Mouse (Mus musculus) ovary, adult 18-20 months (tissue): ENCODE measurements at regions not wholly inside any gene's neighbourhood (a gene's known extent, or its start where the extent isn't known, plus 50 kb on each side); places are given as distances from the start of the nearest gene placed in this dataset.
A peak's percentile ranks its signal among the peaks of the same experiment; 100 is the strongest.

Experiments used
- DNase-seq: peaks from one replicate; pipeline ENCODE4 v3.0.0; 2022; ENCODE audit warnings: low spot score, mixed read lengths

DNA sequence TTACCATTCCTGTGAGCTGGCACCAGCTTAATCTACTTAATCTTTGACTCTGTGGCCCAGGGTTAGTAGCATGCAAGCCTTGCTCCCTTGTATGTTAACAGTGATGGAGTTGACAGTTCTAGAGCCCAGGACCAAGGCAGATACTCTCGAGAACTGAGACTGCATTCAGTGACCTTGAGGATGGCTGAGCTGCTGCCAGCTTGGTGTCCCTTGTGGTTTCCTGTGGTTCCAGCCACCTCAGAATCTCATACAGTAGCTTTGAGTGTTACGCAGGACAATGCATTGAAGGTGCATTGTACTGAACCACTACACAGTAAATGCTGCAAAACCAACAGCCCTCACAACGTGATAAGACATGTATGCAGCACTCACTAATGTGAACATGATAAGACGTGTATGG, 90.6 kb downstream of the Zfp706 start:
- DNase-seq = no peak

DNA sequence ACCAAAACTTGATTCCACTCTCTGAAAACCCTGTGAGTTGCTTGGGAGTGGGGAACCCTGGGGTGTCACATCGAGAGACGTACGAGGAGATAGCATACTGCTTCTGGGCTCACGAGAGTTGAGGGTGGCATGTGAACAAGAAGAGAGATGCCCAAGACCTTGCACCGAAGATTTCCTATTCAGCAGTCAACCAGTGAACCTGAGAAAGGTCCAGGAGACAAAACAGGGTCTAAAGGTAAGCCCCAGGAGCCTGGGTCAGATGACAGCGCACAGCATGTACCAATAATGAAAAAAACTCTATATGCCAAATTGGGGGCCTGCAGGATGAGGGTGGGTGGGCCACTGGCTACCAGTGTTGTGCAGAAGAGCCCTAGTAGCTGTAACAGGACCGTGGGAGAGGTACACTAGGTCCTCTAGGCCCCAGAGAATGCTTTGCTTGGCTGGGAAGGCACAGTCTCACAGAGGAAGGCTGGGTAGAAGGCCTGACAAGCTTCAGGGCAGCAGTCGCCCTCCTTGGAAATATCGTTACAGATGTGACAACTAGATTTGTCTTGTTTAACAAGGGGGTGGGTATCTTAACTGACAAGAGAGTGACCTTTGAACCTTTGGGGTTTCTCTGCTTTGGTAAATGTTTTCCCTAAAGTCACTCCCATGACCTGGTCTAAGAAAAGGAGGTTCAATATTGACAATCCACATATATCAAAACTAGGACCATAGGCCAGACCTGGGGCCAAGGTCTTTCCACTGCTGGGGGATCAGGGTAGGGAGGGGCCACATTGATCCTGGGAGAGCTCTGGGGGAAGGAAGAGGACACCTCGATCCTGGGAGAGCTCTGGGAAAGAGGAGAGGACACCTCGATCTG, 93.1 kb downstream of the Zfp706 start:
- DNase-seq = no peak

DNA sequence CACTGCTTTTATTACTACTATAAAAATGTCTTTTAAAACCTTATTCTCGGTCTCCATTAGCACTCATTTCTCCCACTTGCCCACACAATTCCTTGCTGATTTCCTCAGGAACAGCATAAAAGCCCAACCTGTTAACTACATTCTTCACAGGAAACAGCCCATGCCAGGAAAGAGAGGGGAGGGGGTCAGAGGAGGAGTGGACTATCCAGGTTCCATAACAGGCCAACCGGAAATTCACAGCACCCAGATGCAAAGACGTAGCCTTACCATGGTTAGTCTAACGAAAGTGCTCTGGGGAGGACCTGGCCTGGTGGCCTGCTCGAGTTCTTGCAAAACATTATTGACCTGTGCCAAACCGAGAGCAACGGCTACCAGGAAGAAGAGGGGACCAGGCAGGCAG, 94.3 kb downstream of the Zfp706 start:
- DNase-seq = no peak

DNA sequence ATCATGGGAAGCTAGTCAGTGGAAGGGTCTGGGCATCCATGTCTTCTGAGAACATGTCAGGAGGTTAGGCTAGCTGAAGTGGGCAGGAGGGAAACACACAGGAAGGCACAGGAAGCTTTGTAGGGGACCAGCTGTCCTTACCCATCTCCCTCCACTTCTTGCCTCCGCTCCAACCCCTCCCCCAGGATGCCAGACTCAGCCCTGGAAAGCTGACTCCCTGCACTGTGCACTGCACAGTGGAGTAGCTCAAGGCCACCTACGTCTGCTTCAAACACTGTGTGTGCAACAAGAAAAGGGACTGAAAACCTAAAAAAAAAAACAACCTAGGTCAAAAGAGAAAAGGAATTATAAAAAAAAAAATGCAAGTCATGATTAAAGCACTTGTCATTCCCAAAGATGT, 97.3 kb downstream of the Zfp706 start:
- peak; percentile 37 for DNase-seq

DNA sequence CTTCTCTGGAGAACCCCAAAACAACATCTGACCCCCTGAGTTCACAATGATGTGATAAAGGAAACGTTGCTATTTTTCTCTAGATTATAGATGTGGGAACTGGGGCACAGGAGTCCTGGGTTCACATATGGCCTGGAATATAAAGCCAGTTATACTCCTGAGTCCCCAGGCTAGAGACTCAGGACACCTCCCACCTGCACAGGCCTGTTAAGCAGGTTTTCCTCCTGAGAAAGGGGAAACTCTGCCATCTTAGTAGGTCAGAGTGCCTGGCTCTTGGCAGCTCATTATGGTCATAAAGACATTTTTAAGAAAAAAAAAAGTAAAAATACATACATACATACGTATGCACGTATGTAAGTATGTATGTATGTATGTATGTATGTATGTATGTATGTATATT, 98.1 kb downstream of the Zfp706 start:
- no peak for DNase-seq

DNA sequence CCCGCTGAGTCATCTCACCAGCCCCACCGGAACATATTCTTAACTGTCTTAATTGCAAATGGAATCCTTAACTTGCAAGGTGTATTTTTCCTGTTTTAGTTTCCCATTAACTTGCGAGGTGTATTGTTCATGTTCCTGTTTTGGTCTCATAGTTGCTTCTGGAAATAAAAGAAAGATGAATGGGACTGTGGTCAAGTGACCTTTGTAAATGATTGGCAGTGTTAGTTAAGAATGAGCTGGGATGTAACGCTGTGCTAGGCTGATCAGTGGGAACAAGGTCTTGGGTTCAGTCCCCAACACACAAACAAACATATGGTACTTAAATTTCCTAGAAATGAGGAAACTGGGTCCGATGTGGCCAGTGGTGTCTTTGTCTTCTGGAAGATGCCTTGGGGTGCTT, 100.8 kb downstream of the Zfp706 start:
- DNase-seq = no peak

DNA sequence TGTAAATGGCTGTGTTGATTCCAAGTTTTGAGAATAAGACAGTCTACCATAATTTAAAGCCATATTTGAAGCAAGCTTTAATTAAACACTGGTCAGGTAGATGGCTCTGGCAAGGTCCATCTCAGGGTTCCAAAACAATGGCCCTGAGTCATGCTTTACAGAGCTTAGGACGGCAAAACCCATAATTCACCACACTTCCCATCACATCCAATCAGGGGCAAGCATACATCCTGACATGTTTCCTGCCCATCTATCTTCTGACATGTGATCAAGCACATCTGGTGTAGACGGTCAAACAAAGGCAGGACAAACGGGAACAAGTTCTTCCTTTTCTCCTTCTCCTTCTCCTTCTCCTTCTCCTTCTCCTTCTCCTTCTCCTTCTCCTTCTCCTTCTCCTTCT, 101.5 kb downstream of the Zfp706 start:
- no peak for DNase-seq

DNA sequence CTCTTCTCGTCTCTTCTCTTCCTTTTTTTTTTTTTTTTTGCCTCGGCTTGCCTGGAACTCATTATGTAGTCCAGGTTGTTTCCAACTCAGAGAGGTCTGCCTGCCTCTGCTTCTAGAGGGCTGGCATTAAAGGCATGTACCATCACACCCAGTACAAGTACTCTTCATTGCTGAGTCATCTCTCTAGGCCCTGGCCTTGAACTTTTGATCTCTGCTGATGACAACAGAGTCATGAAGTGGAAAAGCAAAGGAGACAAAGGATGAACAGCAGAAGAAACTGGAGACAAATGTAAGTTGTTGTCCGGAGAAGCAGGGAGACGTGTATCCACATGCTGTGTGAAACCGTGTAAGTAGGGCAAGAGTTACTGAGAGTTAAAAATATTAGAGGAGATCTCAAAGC, 103.7 kb downstream of the Zfp706 start:
- no peak for DNase-seq

DNA sequence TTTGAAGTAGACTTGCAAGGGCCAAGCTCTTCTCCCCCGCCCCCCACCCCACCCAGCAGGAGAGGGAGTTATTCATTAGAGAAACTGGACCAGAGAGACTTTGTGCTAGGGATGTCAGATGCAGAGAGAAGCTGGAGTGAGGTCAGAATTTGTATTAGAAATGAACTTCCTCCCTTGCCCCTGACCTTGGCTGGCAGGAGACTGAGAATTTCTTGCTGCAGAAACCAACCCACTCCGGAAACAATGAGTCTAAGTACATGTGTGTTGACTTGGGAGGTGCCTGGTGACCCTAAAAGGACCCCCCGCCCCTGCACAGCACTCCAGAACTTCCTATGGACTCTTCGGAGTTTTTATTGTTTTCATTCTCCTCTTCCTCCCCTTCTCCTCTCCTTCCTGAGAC, 104.3 kb downstream of the Zfp706 start:
- DNase-seq = no peak

DNA sequence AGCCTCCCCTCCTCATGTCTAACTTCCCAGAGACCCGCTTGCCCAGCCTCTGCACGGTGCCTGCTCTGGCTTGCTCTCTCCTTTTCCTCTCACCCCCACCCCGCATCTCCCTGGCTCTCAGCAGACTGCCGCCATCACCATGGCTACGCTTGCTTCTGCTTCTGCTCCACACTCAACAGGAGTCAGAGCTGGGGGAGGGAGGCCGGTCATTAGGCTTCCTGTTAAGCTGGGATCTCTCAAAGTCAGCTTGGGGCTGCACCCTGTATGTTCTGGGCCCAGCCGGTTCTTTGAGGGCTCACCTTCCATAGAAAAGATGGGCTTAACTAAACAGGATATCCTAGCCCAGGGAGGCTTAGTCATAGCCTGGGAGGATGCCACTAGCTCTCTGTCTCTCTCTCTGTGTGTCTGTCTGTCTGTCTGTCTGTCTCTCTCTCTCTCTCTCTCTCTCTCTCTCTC, 105.7 kb downstream of the Zfp706 start:
- peak; percentile 41 for DNase-seq

DNA sequence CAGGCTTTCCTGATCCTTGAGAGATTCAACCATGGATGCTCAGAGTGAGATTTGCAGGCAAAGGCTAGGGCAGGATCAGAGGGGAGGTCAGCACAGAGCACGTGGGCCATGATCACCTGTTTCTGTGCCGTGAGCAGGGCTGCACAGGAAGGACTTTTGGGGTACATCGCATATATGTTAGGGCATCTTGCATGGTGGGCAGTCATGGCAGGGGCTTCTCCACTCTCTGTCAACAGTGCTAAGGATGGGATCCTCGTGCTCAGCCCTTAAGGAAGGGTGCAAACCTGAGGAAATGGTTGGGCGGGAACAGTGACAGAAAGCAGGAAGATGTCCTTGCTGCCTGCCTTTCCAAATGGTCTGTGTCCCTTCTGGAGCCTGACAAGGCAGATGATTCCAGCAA, 106.2 kb downstream of the Zfp706 start:
- DNase-seq = no peak

DNA sequence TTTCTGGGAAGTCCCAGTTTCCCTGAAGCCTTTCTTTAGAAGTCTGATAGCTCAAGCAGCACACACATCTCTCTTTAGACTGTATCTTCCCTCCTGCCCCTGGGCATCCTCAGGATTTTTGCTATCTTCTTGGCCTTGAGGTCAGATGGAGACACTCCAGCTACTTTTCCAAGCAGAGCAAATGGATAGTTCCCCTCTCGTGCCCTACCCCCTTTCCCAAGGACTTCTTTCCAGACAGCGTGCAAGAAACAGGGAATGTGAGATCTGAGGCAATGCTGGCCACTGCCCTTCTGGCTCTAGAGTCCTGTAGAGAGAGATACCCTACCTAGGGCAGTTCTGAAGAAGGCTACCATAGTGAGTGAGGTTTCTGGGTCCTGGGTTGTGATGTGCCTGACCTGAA, 106.6 kb downstream of the Zfp706 start:
- DNase-seq = peak; percentile 73

DNA sequence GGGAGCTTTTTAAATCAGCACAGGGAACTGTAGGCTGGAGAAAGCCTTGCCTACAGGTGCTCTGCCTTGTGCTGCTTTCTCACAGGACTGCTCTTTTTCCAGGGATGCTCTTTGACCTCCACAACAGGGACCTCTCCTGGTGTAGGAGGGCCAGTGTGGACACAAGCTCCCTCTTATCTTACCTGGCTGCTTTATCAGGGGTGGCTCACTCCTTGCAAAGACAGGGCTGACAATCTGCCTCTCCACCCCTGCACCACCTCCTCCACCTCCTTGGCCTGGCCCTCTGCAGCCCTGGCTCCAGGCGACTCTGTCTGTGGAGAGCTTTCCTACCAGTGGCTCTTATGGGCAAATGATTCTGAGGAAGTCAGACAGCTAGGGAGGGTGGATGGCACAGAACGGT, 107.7 kb downstream of the Zfp706 start:
- DNase-seq = no peak

DNA sequence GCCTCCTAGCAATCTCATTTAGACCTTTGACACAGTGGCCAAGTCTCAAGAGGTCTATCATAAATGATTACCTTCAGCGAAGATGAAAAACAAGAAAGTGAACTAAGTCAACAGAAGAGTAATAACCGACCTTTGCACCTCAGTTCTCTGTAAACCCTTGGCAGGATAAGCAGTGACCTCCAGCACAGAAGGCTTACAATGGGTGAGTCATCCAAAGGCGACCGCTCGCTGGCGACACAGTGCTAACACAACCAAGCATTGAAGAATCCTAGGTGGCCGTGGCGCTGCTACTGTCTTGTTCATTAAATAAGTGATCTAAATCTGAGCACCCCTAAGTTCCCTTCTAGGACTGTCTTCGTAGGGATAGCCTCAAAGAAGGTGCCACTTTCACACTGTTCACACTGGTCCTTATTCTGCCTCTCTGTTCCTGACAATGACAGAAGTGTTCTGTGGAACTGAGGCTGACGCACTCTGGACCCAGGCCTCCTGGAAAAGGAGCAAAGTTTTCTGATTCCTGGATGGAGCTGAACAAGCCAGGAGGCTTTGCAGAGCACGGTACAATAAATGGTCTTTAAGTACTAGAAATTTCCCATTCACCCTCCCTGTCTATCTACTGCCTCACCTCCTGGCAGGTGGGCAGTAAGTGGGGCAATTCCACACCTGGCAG, 108.6 kb downstream of the Zfp706 start:
- DNase-seq = no peak

DNA sequence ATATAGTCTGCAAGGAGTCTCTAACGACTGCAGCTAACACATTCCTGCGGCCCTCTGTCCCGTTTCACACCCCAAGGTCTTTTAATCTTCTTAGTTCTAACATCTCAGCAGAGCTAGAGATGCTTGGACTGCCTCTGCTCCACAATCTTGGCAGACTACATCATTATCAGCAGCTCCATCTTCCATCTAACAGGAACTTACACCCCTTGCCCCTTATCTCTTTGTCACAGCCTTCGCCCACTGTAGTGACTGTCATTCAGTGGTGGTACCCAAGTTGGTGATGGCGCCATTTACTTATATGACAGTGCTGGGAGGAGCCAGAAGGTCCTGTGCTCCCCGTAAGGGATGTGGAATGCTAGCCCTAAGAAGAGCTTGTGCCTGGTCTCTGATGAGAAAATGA, 109.2 kb downstream of the Zfp706 start:
- no peak for DNase-seq

DNA sequence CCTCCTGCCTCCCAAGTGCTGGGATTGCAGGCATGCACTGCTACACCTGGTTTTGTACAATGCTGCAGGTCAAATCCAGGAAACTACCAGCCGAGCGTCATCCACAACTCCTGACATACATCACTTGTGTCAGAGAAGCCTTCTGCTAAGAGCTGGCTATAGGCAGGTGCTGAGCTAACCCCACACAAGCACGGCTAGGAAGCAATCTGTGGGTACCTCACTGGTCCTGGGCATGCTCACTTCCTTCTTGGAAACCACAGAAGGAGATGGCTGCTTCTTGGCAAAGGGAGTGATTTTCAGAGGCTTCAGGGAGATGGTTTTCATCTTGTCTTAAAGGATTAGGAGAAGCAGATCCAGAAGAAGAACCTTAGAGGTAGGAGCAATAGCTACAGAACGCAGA, 111.3 kb downstream of the Zfp706 start:
- no peak for DNase-seq

DNA sequence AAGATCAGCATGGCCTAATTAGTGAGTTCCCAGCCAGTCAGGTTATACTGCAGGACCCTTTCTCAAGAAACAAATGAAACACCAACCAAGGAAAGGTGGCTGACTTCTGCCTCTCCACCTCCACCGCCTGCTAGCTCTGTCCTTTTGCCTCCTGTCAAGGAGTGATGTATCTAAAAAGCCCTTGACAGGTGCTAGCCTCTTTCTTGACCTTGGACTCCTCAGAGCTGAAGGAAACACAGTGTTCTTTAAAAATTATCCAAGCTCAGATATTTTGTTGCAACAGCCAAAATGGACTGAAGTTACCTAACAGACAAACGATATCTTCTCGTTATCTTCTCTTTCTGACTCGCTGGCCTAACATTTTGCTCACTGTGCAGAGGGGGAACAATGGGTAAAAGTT, 112.5 kb downstream of the Zfp706 start:
- no peak for DNase-seq

DNA sequence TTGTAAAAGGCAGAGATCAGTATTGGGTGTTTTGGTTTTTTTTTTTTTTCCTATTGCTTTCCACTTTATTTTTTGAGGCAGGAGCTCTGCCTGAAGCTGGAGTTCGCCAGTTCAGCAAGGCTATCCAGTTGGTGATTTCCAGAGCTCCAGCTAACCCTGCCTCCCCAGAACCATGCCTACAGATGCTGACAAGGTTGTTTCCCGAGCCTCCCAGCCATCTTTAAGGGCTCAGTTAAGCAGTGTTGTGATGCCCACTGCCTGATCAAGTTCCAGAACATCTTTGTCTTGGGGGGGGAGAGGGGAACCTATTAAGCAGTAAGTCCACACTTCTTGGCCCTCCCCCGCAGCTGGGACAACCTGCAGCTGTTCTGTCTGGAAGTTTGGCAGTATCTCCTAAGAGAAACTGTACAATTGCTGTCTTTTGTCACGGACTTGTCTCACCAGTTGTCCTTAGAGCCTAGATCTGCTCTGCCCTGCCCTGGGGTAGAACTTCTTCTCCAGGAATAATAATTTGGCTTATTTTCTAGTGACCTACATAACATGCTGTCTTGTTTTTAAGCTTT, 114.1 kb downstream of the Zfp706 start:
- no peak for DNase-seq

DNA sequence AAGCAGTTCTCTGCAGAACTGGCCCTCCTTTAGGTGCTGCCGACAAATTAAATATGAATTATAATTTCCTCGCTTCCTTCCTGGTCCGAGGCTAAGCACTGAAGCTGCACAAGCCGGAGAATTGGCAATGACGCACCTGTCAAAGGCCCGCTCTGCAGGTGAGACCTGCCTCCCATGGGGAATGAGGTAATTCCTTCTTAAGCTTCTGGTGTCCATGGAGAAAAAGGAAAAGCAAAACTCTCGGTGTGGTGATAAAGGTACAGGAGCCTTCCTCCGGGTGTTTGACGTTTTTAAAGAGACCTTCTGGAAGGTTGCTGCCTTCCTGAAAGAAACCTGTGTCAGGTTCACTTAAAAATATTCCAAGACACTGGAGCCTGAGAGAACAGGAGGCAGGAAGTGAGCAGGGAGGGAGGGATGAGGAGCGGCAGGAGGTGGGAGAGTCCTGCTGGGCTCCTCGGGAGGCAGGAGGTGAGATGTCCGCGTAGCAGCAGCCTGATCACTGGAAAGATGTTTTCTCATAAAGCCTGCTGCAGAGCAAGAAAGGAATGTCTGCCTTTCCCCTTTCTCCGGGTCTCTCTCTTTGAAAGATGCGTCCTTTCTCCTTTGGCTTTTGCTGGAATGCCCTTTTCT, 114.9 kb downstream of the Zfp706 start:
- no peak for DNase-seq

DNA sequence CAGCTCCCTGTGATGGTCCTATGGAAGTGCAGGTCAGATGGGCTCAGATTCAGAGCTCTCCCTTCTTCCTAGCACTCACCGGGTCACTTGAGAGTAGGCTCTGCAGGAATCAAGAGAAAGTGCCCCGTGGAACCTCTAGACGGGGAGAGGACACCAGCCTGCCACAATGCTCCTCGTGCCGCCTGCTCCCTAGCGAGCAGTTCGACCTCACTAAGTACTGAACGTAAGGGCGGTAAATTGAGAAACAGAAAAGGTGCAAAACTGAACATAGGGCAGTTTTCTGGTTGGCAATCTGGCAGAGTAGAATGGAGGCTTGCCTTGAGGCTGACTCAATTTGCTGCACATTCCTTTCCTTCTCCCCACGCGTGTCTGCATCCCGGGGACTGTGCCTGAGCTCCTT, 115.7 kb downstream of the Zfp706 start:
- no peak for DNase-seq

DNA sequence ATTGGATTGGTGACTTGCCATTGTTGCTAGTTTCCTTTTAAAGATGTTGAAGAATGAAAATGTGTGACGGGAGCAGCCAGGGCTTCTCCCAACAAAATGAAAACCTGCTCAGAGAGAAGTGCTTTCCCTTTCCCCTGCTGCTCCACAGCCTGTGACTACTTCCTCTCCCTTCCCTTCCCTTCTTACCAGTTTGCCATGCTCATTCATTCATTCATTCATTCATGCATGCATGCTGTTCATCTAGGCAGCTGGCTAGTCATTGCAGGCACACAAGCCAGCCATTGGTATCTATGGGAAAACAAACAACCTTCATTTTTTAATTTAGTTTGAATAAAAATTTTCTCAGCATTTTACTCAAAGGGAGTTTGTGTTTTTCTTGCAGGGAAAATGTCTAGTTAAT, 116.3 kb downstream of the Zfp706 start:
- no peak for DNase-seq

DNA sequence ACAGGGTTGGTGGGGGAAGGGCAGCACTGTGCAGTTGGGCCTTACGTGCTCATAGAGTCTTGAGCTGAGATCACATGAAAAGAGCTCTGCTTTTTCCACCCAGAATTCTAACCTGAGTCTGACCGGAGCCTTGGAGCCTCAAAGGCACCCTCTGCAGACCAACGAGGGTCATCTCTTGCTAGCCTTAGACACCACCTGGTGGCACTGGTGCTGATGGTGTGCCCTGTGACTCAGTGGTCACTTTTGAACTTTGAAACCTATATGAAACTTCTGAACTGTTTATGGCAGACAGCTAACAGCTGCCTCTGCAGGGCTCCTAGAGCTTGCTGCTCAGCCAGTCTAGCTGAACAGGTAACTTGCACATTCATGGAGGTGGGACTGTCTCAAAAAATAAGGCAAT, 118.5 kb downstream of the Zfp706 start:
- DNase-seq = no peak
